Mouse (Mus musculus) MEL (cell line): Measurements from ENCODE around the gene Ift88. TPM values are rescaled to one million over a fixed set of nuclear protein-coding genes. Genes with fewer than 3 reads are reported as not detected.
A peak's percentile ranks its signal among the peaks of the same experiment; 100 is the strongest.

ENCODE experiments used
- DNase-seq: peaks from one replicate; pipeline ENCODE4 v3.0.0; 2011; ENCODE audit warnings: low read depth, low spot score
- H3K27ac ChIP-seq: 2 replicates; pipeline ENCODE4 v1.5.1; 2012; ENCODE audit warnings: low read depth, mild to moderate bottlenecking, control low read depth, low read length, moderate library complexity; ENCODE audit not compliant: control insufficient read depth
- H3K27me3 ChIP-seq, 2 experiments: fragments of 150-350 bp in 1 of 2; sonication (generic) in 1 of 2; 2 replicates each; pipeline ENCODE4 v1.6.1; 2012; ENCODE audit warnings: low read length in 2 of 2, mild to moderate bottlenecking in 2 of 2, improper control_type of control experiment in 1 of 2, moderate library complexity in 1 of 2; ENCODE audit not compliant: insufficient read depth in 2 of 2, control insufficient read depth in 1 of 2
- H3K36me3 ChIP-seq, 2 experiments: 2 replicates each; pipeline ENCODE4 v1.6.1; 2012 to 2014; ENCODE audit warnings: low read length in 2 of 2, improper control_type of control experiment in 1 of 2, inconsistent platforms in 1 of 2, mild to moderate bottlenecking in 1 of 2; ENCODE audit not compliant: insufficient read depth in 2 of 2, control insufficient read depth in 1 of 2
- H3K4me1 ChIP-seq, 2 experiments: fragments of 150-350 bp in 1 of 2; sonication (generic) in 1 of 2; 2 replicates each; pipeline ENCODE4 v1.6.1; 2012; ENCODE audit warnings: low read length in 2 of 2, improper control_type of control experiment in 1 of 2, mild to moderate bottlenecking in 1 of 2; ENCODE audit not compliant: insufficient read depth in 2 of 2, control insufficient read depth in 1 of 2
- H3K4me3 ChIP-seq, 2 experiments: fragments of 150-350 bp in 1 of 2; sonication (generic) in 1 of 2; 2 replicates each; pipeline ENCODE4 v1.5.1; 2012; ENCODE audit warnings: low read depth in 2 of 2, low read length in 2 of 2, mild to moderate bottlenecking in 2 of 2, moderate library complexity in 2 of 2, control low read depth in 1 of 2, improper control_type of control experiment in 1 of 2; ENCODE audit not compliant: control insufficient read depth in 1 of 2, insufficient read depth in 1 of 2
- H3K79me2 ChIP-seq: 2 replicates; pipeline ENCODE4 v1.6.1; 2012; ENCODE audit warnings: mild to moderate bottlenecking, low read length, moderate library complexity; ENCODE audit not compliant: control insufficient read depth, poor library complexity, insufficient read depth
- H3K9ac ChIP-seq: 2 replicates; pipeline ENCODE4 v1.6.1; 2012; ENCODE audit warnings: low read depth, mild to moderate bottlenecking, control low read depth, low read length, moderate library complexity; ENCODE audit not compliant: control insufficient read depth, poor library complexity, severe bottlenecking
- H3K9me3 ChIP-seq: fragments of 150-350 bp; sonication (generic); replicated peaks from 2 replicates; pipeline ENCODE4 v1.6.1; 2012; ENCODE audit warnings: mild to moderate bottlenecking, low read length, improper control_type of control experiment, moderate library complexity; ENCODE audit not compliant: insufficient read depth
- CHD2 ChIP-seq: IDR thresholded peaks from 2 replicates; pipeline ENCODE4 v1.6.1; 2011; ENCODE audit warnings: low read length, improper control_type of control experiment
- CTCF ChIP-seq, 3 experiments: IDR thresholded peaks in 2 of 3; conservative IDR thresholded peaks in 1 of 3; 2 replicates each; pipeline ENCODE4 v1.5.1; 2011 to 2012; ENCODE audit warnings: low read length in 3 of 3, low read depth in 2 of 3, mild to moderate bottlenecking in 2 of 3, improper control_type of control experiment in 1 of 3, inconsistent platforms in 1 of 3, mixed read lengths in 1 of 3, moderate library complexity in 1 of 3; ENCODE audit not compliant: control insufficient read depth in 1 of 3, insufficient read depth in 1 of 3, poor library complexity in 1 of 3, severe bottlenecking in 1 of 3
- E2F4 ChIP-seq: IDR thresholded peaks from 2 replicates; pipeline ENCODE4 v1.6.1; 2011; ENCODE audit warnings: low read depth, low read length, improper control_type of control experiment, borderline replicate concordance
- ELF1 ChIP-seq: IDR thresholded peaks from 2 replicates; pipeline ENCODE4 v1.6.1; 2014; ENCODE audit warnings: low read depth, mild to moderate bottlenecking, inconsistent platforms, low read length, improper control_type of control experiment, moderate library complexity
- EP300 ChIP-seq, 2 experiments: IDR thresholded peaks; 2 replicates each; pipeline ENCODE4 v1.6.1; 2011; ENCODE audit warnings: improper control_type of control experiment in 2 of 2, low read length in 2 of 2, low read depth in 1 of 2, mild to moderate bottlenecking in 1 of 2
- ETS1 ChIP-seq: IDR thresholded peaks from 2 replicates; pipeline ENCODE4 v1.6.1; 2012; ENCODE audit warnings: low read depth, mild to moderate bottlenecking, inconsistent platforms, low read length, improper control_type of control experiment, moderate library complexity
- GABPA ChIP-seq: IDR thresholded peaks from 2 replicates; pipeline ENCODE4 v1.6.1; 2012; ENCODE audit warnings: low read depth, mild to moderate bottlenecking, inconsistent platforms, low read length, improper control_type of control experiment, moderate library complexity
- GATA1 ChIP-seq: IDR thresholded peaks from 2 replicates; pipeline ENCODE4 v1.6.1; 2011; ENCODE audit warnings: low read depth, low read length, improper control_type of control experiment
- HCFC1 ChIP-seq: IDR thresholded peaks from 2 replicates; pipeline ENCODE4 v1.6.1; 2012; ENCODE audit warnings: low read depth, mild to moderate bottlenecking, inconsistent platforms, low read length, improper control_type of control experiment, moderate library complexity
- JUND ChIP-seq: IDR thresholded peaks from 2 replicates; pipeline ENCODE4 v1.6.1; 2011; ENCODE audit warnings: low read depth, mild to moderate bottlenecking, improper control_type of control experiment, low read length
- MAFK ChIP-seq: IDR thresholded peaks from 2 replicates; pipeline ENCODE4 v1.6.1; 2011; ENCODE audit warnings: low read depth, mild to moderate bottlenecking, low read length, improper control_type of control experiment, borderline replicate concordance
- MAX ChIP-seq: IDR thresholded peaks from 2 replicates; pipeline ENCODE4 v1.6.1; 2011; ENCODE audit warnings: low read length, improper control_type of control experiment
- MAZ ChIP-seq: IDR thresholded peaks from 2 replicates; pipeline ENCODE4 v1.6.1; 2012; ENCODE audit warnings: low read depth, mild to moderate bottlenecking, inconsistent platforms, low read length, improper control_type of control experiment
- MEF2A ChIP-seq: IDR thresholded peaks from 2 replicates; pipeline ENCODE4 v1.6.1; 2014; ENCODE audit warnings: low read depth, mild to moderate bottlenecking, inconsistent platforms, low read length, improper control_type of control experiment; ENCODE audit not compliant: poor library complexity, insufficient replicate concordance, severe bottlenecking; ENCODE audit errors: extremely low read depth
- MXI1 ChIP-seq: IDR thresholded peaks from 2 replicates; pipeline ENCODE4 v1.6.1; 2011; ENCODE audit warnings: mild to moderate bottlenecking, low read depth, low read length, improper control_type of control experiment
- NELFE ChIP-seq: IDR thresholded peaks from 2 replicates; pipeline ENCODE4 v1.6.1; 2011; ENCODE audit warnings: low read depth, low read length, improper control_type of control experiment
- NRF1 ChIP-seq: IDR thresholded peaks from 2 replicates; pipeline ENCODE4 v1.6.1; 2014; ENCODE audit warnings: low read depth, mild to moderate bottlenecking, inconsistent platforms, low read length, improper control_type of control experiment, moderate library complexity; ENCODE audit not compliant: poor library complexity, insufficient read depth, severe bottlenecking
- POLR2A ChIP-seq, 2 experiments: IDR thresholded peaks; 2 replicates each; pipeline ENCODE4 v1.6.1; 2011 to 2012; ENCODE audit warnings: low read length in 2 of 2, mild to moderate bottlenecking in 2 of 2, control low read depth in 1 of 2, improper control_type of control experiment in 1 of 2, low read depth in 1 of 2, moderate library complexity in 1 of 2; ENCODE audit not compliant: control insufficient read depth in 1 of 2, insufficient read depth in 1 of 2, poor library complexity in 1 of 2
- POLR2AphosphoS2 ChIP-seq: IDR thresholded peaks from 2 replicates; pipeline ENCODE4 v1.6.1; 2011; ENCODE audit warnings: low read length, improper control_type of control experiment
- POLR2AphosphoS5 ChIP-seq: IDR thresholded peaks from 2 replicates; pipeline ENCODE4 v1.6.1; 2012; ENCODE audit warnings: low read depth, borderline replicate concordance, mild to moderate bottlenecking, inconsistent platforms, low read length, moderate library complexity, mixed read lengths
- RCOR1 ChIP-seq: IDR thresholded peaks from 2 replicates; pipeline ENCODE4 v1.6.1; 2012; ENCODE audit warnings: low read depth, mild to moderate bottlenecking, inconsistent platforms, low read length, improper control_type of control experiment
- SMC3 ChIP-seq: IDR thresholded peaks from 2 replicates; pipeline ENCODE4 v1.6.1; 2011; ENCODE audit warnings: low read depth, low read length, improper control_type of control experiment
- TAL1 ChIP-seq: IDR thresholded peaks from 2 replicates; pipeline ENCODE4 v1.6.1; 2012; ENCODE audit warnings: mild to moderate bottlenecking, inconsistent platforms, low read length, moderate library complexity, mixed read lengths
- TBP ChIP-seq: IDR thresholded peaks from 2 replicates; pipeline ENCODE4 v1.8.0; 2011; ENCODE audit warnings: low read depth, low read length, improper control_type of control experiment
- UBTF ChIP-seq: IDR thresholded peaks from 2 replicates; pipeline ENCODE4 v1.6.1; 2012; ENCODE audit warnings: low read depth, mild to moderate bottlenecking, inconsistent platforms, low read length, improper control_type of control experiment, moderate library complexity, borderline replicate concordance; ENCODE audit not compliant: insufficient read depth
- USF1 ChIP-seq: IDR thresholded peaks from 2 replicates; pipeline ENCODE4 v1.6.1; 2014; ENCODE audit warnings: low read depth, mild to moderate bottlenecking, inconsistent platforms, low read length, improper control_type of control experiment, moderate library complexity
- ZC3H11A ChIP-seq: IDR thresholded peaks from 2 replicates; pipeline ENCODE4 v1.6.1; 2012; ENCODE audit warnings: low read depth, mild to moderate bottlenecking, inconsistent platforms, low read length, improper control_type of control experiment
- ZMIZ1 ChIP-seq: IDR thresholded peaks from 2 replicates; pipeline ENCODE4 v1.6.1; 2012; ENCODE audit warnings: low read depth, mild to moderate bottlenecking, inconsistent platforms, low read length, improper control_type of control experiment, moderate library complexity
- ZNF384 ChIP-seq: IDR thresholded peaks from 2 replicates; pipeline ENCODE4 v1.6.1; 2012; ENCODE audit warnings: low read depth, mild to moderate bottlenecking, inconsistent platforms, low read length, improper control_type of control experiment
- polyA plus RNA-seq, 2 experiments: library from polyadenylated mRNA; stranded (reverse) in 1 of 2; unstranded in 1 of 2; fragments of >175 nt in 1 of 2; fragments of >200 nt in 1 of 2; gene quantifications; 2 replicates each; pipeline versions ENCODE4 v1.2.1 to v1.2.4; 2012; ENCODE audit warnings: low replicate concordance in 2 of 2, low read depth in 1 of 2; ENCODE audit not compliant: insufficient read length in 2 of 2, insufficient read depth in 1 of 2, missing spikeins in 1 of 2
- total RNA-seq: library from RNA; depleted of rRNA; stranded (reverse); fragments of 300-350 nt; gene quantifications from 2 replicates; pipeline ENCODE4 v1.2.3, GENCODE M21; 2012

The Ift88 gene
- total and polyA plus RNA-seq, 3 experiments, result 2.4 to 5.1 TPM; not detected in 1

GRCm38 (mm10) chr14:57542231-57542630 lies 118.4 kb downstream of the Ift88 start:
- no peak overlapping the region for H3K9ac ChIP-seq
- TF ChIP-seq POLR2A (IDR thresholded peaks at IDR 0.05; ENCODE audit: control insufficient read depth in 1 of 2, insufficient read depth in 1 of 2, low read depth in 1 of 2, low read length in 2 of 2, poor library complexity in 1 of 2) (no peak), USF1 (no peak), POLR2AphosphoS5 (no peak), E2F4 (no peak), ETS1 (no peak), MAZ (no peak), JUND (no peak), ZMIZ1 (no peak), TBP (no peak), MXI1 (no peak), SMC3 (no peak), ZNF384 (no peak), CTCF (IDR thresholded peaks at IDR 0.05 in 2 of 3, conservative IDR thresholded peaks at IDR 0.05 in 1 of 3; ENCODE audit: control insufficient read depth in 1 of 3, insufficient read depth in 1 of 3, low read depth in 2 of 3, low read length in 3 of 3, poor library complexity in 1 of 3, severe bottlenecking in 1 of 3) (no peak)
- H3K36me3 ChIP-seq, result peaks cover 0 to 13% of the 10 kb centered on the region in 2 experiments; a peak in 2 of 4 replicates
- H3K27ac ChIP-seq, result no peak overlapping the region
- H3K79me2 ChIP-seq, result no peaks in the 10 kb centered on the region
- no peak overlapping the region for H3K4me3 ChIP-seq
- peaks cover 0 to 28% of the 10 kb centered on the region in 2 experiments; a peak in 3 of 4 replicates for H3K4me1 ChIP-seq
- H3K9me3 ChIP-seq, result no peaks in the 10 kb centered on the region
- H3K27me3 ChIP-seq, result no peaks in the 10 kb centered on the region
- no peak for DNase-seq

GRCm38 (mm10) chr14:57543420-57544039 lies 119.7 kb downstream of the Ift88 start:
- Histone ChIP-seq H3K4me1 (peaks cover 0 to 24% of the 10 kb centered on the region in 2 experiments; a peak in 2 of 4 replicates), H3K27me3 (no peaks in the 10 kb centered on the region), H3K79me2 (no peaks in the 10 kb centered on the region), H3K27ac (peak overlapping the region; percentile 78), H3K4me3 (peak overlapping the region; percentile 40), H3K36me3 (peaks cover 0 to 13% of the 10 kb centered on the region in 2 experiments; a peak in 2 of 4 replicates), H3K9ac (peak overlapping the region; percentile 49), H3K9me3 (no peaks in the 10 kb centered on the region)
- DNase-seq, result peak; percentile 78
- TF ChIP-seq GABPA (no peak), MAFK (no peak), RCOR1 (0 out of 2 replicates have a peak, but pooled peaks have one; percentile 29), ELF1 (no peak), HCFC1 (no peak), UBTF (no peak), NRF1 (no peak), ETS1 (peak; percentile 28; the same call in 1 of the 2 replicates), ZC3H11A (no peak), MAZ (no peak), POLR2AphosphoS2 (no peak), EP300 (IDR thresholded peaks at IDR 0.05; ENCODE audit: low read depth in 1 of 2, low read length in 2 of 2) (peak; percentile 52 to 66), CHD2 (no peak), MAX (peak; percentile 66), MXI1 (no peak), TAL1 (no peak), SMC3 (no peak), MEF2A (no peak), GATA1 (peak; percentile 52; the same call in 1 of the 2 replicates), NELFE (no peak), TBP (no peak), ZMIZ1 (no peak)
